Comparison of ENCODE assay signal across 8 mouse cellular contexts in genomic region chr11:103332186-103332889, GRCm38 (mm10). TPM values are rescaled to one million over a fixed set of nuclear protein-coding genes. Genes with fewer than 3 reads are reported as not detected.
DNase-seq lines count a peak whose midpoint lies in the region; ATAC-seq and TF ChIP-seq lines count a peak whose summit lies in the region.

No protein-coding gene starts in this region.

- H3K4me3 ChIP-seq in G1E (ENCODE audit: low read depth, low read length) = no peak overlapping the region
- peak overlapping the region; percentile 13; the same call in 1 of the 2 replicates for H3K4me3 ChIP-seq in lung, embryonic 15.5 days

- WGBS in lung, embryonic 15.5 days = 30% methylated on average over 18 of the region's 18 CpGs

- H3K27me3 ChIP-seq in G1E (ENCODE audit: insufficient read depth, low read length) = peaks cover 26% of the 10 kb centered on the region; the same call in 1 of the 2 replicates
- H3K27me3 ChIP-seq in lung, embryonic 15.5 days = peaks cover 30% of the 10 kb centered on the region

- H3K4me2 ChIP-seq in lung, embryonic 15.5 days = peak overlapping the region; percentile 49

- no peaks in the 10 kb centered on the region; the same call in 1 of the 2 replicates for H3K4me1 ChIP-seq in G1E (ENCODE audit: insufficient read depth, low read depth, low read length)
- H3K4me1 ChIP-seq in lung, embryonic 15.5 days = peaks cover 23% of the 10 kb centered on the region; the same call in 1 of the 2 replicates

- no peaks in the 10 kb centered on the region for H3K9me3 ChIP-seq in G1E (replicated peaks)
- H3K9me3 ChIP-seq in lung, embryonic 15.5 days = no peaks in the 10 kb centered on the region

- no peak for ATAC-seq in G1E (ENCODE audit: extremely low read depth, insufficient number of reproducible peaks, low FRiP score, poor library complexity, severe bottlenecking)
- ATAC-seq in hematopoietic stem cell, adult 5-6 weeks (replicated peaks in 1 of 2; ENCODE audit: insufficient read depth in 1 of 2, low FRiP score in 2 of 2, low TSS enrichment in 1 of 2, low read depth in 1 of 2, poor library complexity in 2 of 2, severe bottlenecking in 2 of 2) = peak; percentile 76 to 82
- peak; percentile 49 for ATAC-seq in lung, embryonic 15.5 days (ENCODE audit: borderline replicate concordance, extremely low read depth, low FRiP score, low TSS enrichment)

- peak; percentile 43 for DNase-seq in G1E (ENCODE audit: low spot score)
- DNase-seq in cerebellum, adult 18-20 months = peak; percentile 88 to 92
- peak; percentile 90 for DNase-seq in forelimb bud, embryonic 11.5 days (ENCODE audit: low read depth, low spot score)
- DNase-seq in layer of hippocampus, adult 9-10 months (ENCODE audit: low spot score) = peak; percentile 72
- DNase-seq in ovary, postnatal 10 days (ENCODE audit: low spot score) = peak; percentile 50
- peak; percentile 44 to 74 for DNase-seq in thymus, postnatal 10 days (ENCODE audit: low spot score in 2 of 2)

- no peak overlapping the region for H3K27ac ChIP-seq in lung, embryonic 15.5 days

- no peak overlapping the region for H3K9ac ChIP-seq in lung, embryonic 15.5 days

- peaks cover 26% of the 10 kb centered on the region for H3K36me3 ChIP-seq in G1E (replicated peaks)
- H3K36me3 ChIP-seq in lung, embryonic 15.5 days = no peaks in the 10 kb centered on the region

- TF ChIP-seq CTCF in G1E (IDR thresholded peaks at IDR 0.05; ENCODE audit: low read depth, low read length) = peak; percentile 50

RNA-seq across cellular contexts. Expression of gene Arhgap27, which starts 31.2 kb away (rescaled TPM):
- total RNA-seq in G1E (2014; fragmentation: Nextera tagmentation) (5.2 and 8.0 TPM in 2 replicates), G1E (2017) (11.2 and 12.6 TPM in 2 replicates)
- 11.5 and 13.2 TPM in 2 replicates for polyA plus RNA-seq in G1E (2012)
- total RNA-seq in hematopoietic stem cell, adult 5-6 weeks (2017) = 21.3 and 21.5 TPM in 2 replicates
- polyA plus RNA-seq in lung, embryonic 15.5 days (2015; fragmentation: Nextera tagmentation; extraction: Ambion mirVana) = 17.0 and 17.3 TPM in 2 replicates
